In genomic region chr4:121241612-121242000, GRCm38 (mm10) we compare ENCODE assay signal across 17 mouse cellular contexts. TPM values are rescaled to one million over a fixed set of nuclear protein-coding genes. Genes with fewer than 3 reads are reported as not detected.
A peak's percentile ranks its signal among the peaks of the same experiment; 100 is the strongest.
DNase-seq lines count a peak whose midpoint lies in the region; ATAC-seq and TF ChIP-seq lines count a peak whose summit lies in the region.
"Had no signal": no experiment of that assay in that cellular context is flagged by ENCODE, and none has a peak within 500 bp of the region (broad histone marks: within the 10 kb centered on the region; RNA-seq: fewer than 3 reads in every experiment).

No protein-coding gene starts in this region.

- no peak overlapping the region for H3K4me3 ChIP-seq in forebrain, embryonic 11.5 days (ENCODE audit: low read depth, low read length)
- H3K4me3 ChIP-seq in forebrain, embryonic 14.5 days (ENCODE audit: low read depth, low read length) = no peak overlapping the region
- no peak overlapping the region for H3K4me3 ChIP-seq in hindbrain, embryonic 11.5 days (ENCODE audit: low read depth, low read length)
- no peak overlapping the region for H3K4me3 ChIP-seq in hindbrain, embryonic 14.5 days (replicated peaks; ENCODE audit: low read length)
- no peak overlapping the region for H3K4me3 ChIP-seq in midbrain, embryonic 11.5 days (ENCODE audit: low read depth, low read length)
- H3K4me3 ChIP-seq in midbrain, postnatal 0 days (ENCODE audit: low read depth, low read length) = no peak overlapping the region
- no peak overlapping the region for H3K4me3 ChIP-seq in hindbrain, embryonic 16.5 days (ENCODE audit: low read length)
- H3K4me3 ChIP-seq: embryonic facial prominence, embryonic 12.5 days; heart, embryonic 13.5 days had no signal

- no peak for TF ChIP-seq CTCF in midbrain, postnatal 0 days (IDR thresholded peaks at IDR 0.05)

- DNase-seq in forebrain, embryonic 11.5 days (ENCODE audit: low spot score) = no peak
- DNase-seq in forebrain, embryonic 14.5 days (ENCODE audit: low spot score) = no peak
- no peak for DNase-seq in hindbrain, embryonic 11.5 days (ENCODE audit: low spot score)
- DNase-seq in hindbrain, embryonic 14.5 days (ENCODE audit: low spot score) = no peak
- no peak for DNase-seq in midbrain, embryonic 11.5 days (ENCODE audit: low spot score, missing footprints)
- DNase-seq in midbrain, postnatal 0 days (ENCODE audit: low spot score) = no peak
- DNase-seq: adrenal gland, adult 8-10 months; cerebellum, adult 11-12 months; cerebellum, adult 9-10 months; gastrocnemius, postnatal 36 days; heart, postnatal 36 days had no signal

- 0 out of 2 replicates have a peak, but pooled peaks have one; percentile 15 for ATAC-seq in forebrain, embryonic 11.5 days (replicated peaks; ENCODE audit: low FRiP score)
- ATAC-seq in forebrain, embryonic 14.5 days = no peak; the same call in 1 of the 2 replicates
- 0 out of 2 replicates have a peak, but pooled peaks have one; percentile 22 for ATAC-seq in hindbrain, embryonic 11.5 days (ENCODE audit: low FRiP score)
- ATAC-seq in hindbrain, embryonic 14.5 days (ENCODE audit: low FRiP score) = no peak
- ATAC-seq in midbrain, embryonic 11.5 days (ENCODE audit: low FRiP score) = 0 out of 2 replicates have a peak, but pooled peaks have one; percentile 7
- ATAC-seq in midbrain, postnatal 0 days (ENCODE audit: low FRiP score) = no peak; the same call in 1 of the 2 replicates
- ATAC-seq in hindbrain, embryonic 16.5 days = 0 out of 2 replicates have a peak, but pooled peaks have one; percentile 40
- ATAC-seq: CD4-positive, CD25-positive, alpha-beta regulatory T cell, adult 4 months; intestine, embryonic 16.5 days had no signal

- H3K27ac ChIP-seq in forebrain, embryonic 11.5 days (ENCODE audit: low read depth, low read length) = no peak overlapping the region
- H3K27ac ChIP-seq in forebrain, embryonic 14.5 days (ENCODE audit: low read depth, low read length) = no peak overlapping the region
- no peak overlapping the region for H3K27ac ChIP-seq in hindbrain, embryonic 11.5 days (ENCODE audit: low read depth, low read length)
- H3K27ac ChIP-seq in hindbrain, embryonic 14.5 days = no peak overlapping the region
- no peak overlapping the region for H3K27ac ChIP-seq in midbrain, embryonic 11.5 days (ENCODE audit: low read depth, low read length)
- no peak overlapping the region for H3K27ac ChIP-seq in midbrain, postnatal 0 days (ENCODE audit: low read depth, low read length)
- H3K27ac ChIP-seq in hindbrain, embryonic 16.5 days (ENCODE audit: low read depth, low read length) = no peak overlapping the region
- H3K27ac ChIP-seq: embryonic facial prominence, embryonic 12.5 days; heart, embryonic 13.5 days had no signal

- no peaks in the 10 kb centered on the region for H3K4me1 ChIP-seq in forebrain, embryonic 11.5 days (replicated peaks; ENCODE audit: control insufficient read depth, insufficient read depth, low read length)
- no peaks in the 10 kb centered on the region for H3K4me1 ChIP-seq in forebrain, embryonic 14.5 days (ENCODE audit: control insufficient read depth, insufficient read depth, low read length)
- H3K4me1 ChIP-seq in hindbrain, embryonic 11.5 days (replicated peaks; ENCODE audit: control insufficient read depth, insufficient read depth, low read length) = no peaks in the 10 kb centered on the region
- H3K4me1 ChIP-seq in hindbrain, embryonic 14.5 days (replicated peaks; ENCODE audit: control insufficient read depth, insufficient read depth, low read length) = no peaks in the 10 kb centered on the region
- peaks cover 9% of the 10 kb centered on the region; the same call in 1 of the 2 replicates for H3K4me1 ChIP-seq in midbrain, embryonic 11.5 days (ENCODE audit: control insufficient read depth, insufficient read depth, low read length)
- H3K4me1 ChIP-seq in midbrain, postnatal 0 days (ENCODE audit: insufficient read depth, low read length) = no peaks in the 10 kb centered on the region
- H3K4me1 ChIP-seq in hindbrain, embryonic 16.5 days (ENCODE audit: control insufficient read depth, insufficient read depth, low read depth, low read length) = no peaks in the 10 kb centered on the region
- H3K4me1 ChIP-seq: embryonic facial prominence, embryonic 12.5 days; heart, embryonic 13.5 days had no signal

- no peaks in the 10 kb centered on the region for H3K9me3 ChIP-seq in forebrain, embryonic 11.5 days (ENCODE audit: control insufficient read depth, low read length)
- no peaks in the 10 kb centered on the region for H3K9me3 ChIP-seq in forebrain, embryonic 14.5 days (replicated peaks; ENCODE audit: control insufficient read depth, low read length)
- no peaks in the 10 kb centered on the region for H3K9me3 ChIP-seq in hindbrain, embryonic 11.5 days (ENCODE audit: control insufficient read depth, low read length)
- no peaks in the 10 kb centered on the region for H3K9me3 ChIP-seq in hindbrain, embryonic 14.5 days (ENCODE audit: control insufficient read depth, low read length)
- H3K9me3 ChIP-seq in midbrain, embryonic 11.5 days (ENCODE audit: control insufficient read depth, low read length) = no peaks in the 10 kb centered on the region
- H3K9me3 ChIP-seq in midbrain, postnatal 0 days (ENCODE audit: low read length) = no peaks in the 10 kb centered on the region
- H3K9me3 ChIP-seq in hindbrain, embryonic 16.5 days (ENCODE audit: control insufficient read depth, low read length) = no peaks in the 10 kb centered on the region
- H3K9me3 ChIP-seq: embryonic facial prominence, embryonic 12.5 days; G1E; heart, embryonic 13.5 days had no signal

- no peaks in the 10 kb centered on the region for H3K36me3 ChIP-seq in forebrain, embryonic 11.5 days (ENCODE audit: control insufficient read depth, insufficient read depth, low read length)
- no peaks in the 10 kb centered on the region for H3K36me3 ChIP-seq in forebrain, embryonic 14.5 days (ENCODE audit: control insufficient read depth, insufficient read depth, low read length)
- no peaks in the 10 kb centered on the region for H3K36me3 ChIP-seq in hindbrain, embryonic 11.5 days (ENCODE audit: control insufficient read depth, insufficient read depth, low read length)
- H3K36me3 ChIP-seq in hindbrain, embryonic 14.5 days (replicated peaks; ENCODE audit: control insufficient read depth, insufficient read depth) = no peaks in the 10 kb centered on the region
- no peaks in the 10 kb centered on the region for H3K36me3 ChIP-seq in midbrain, embryonic 11.5 days (ENCODE audit: control insufficient read depth, insufficient read depth, low read length)
- no peaks in the 10 kb centered on the region for H3K36me3 ChIP-seq in midbrain, postnatal 0 days (ENCODE audit: insufficient read depth, low read length)
- H3K36me3 ChIP-seq in hindbrain, embryonic 16.5 days (ENCODE audit: control insufficient read depth, insufficient read depth, low read length) = no peaks in the 10 kb centered on the region
- H3K36me3 ChIP-seq: embryonic facial prominence, embryonic 12.5 days; G1E; heart, embryonic 13.5 days had no signal

- no peak overlapping the region for H3K9ac ChIP-seq in forebrain, embryonic 11.5 days (ENCODE audit: low read length)
- no peak overlapping the region for H3K9ac ChIP-seq in forebrain, embryonic 14.5 days (ENCODE audit: low read length)
- no peak overlapping the region for H3K9ac ChIP-seq in hindbrain, embryonic 11.5 days (ENCODE audit: low read depth, low read length)
- no peak overlapping the region for H3K9ac ChIP-seq in hindbrain, embryonic 14.5 days
- no peak overlapping the region for H3K9ac ChIP-seq in midbrain, embryonic 11.5 days (ENCODE audit: low read length)
- no peak overlapping the region for H3K9ac ChIP-seq in midbrain, postnatal 0 days (replicated peaks; ENCODE audit: low read length, poor library complexity, severe bottlenecking)
- H3K9ac ChIP-seq in hindbrain, embryonic 16.5 days (ENCODE audit: low read depth, low read length) = no peak overlapping the region
- H3K9ac ChIP-seq: embryonic facial prominence, embryonic 12.5 days; heart, embryonic 13.5 days had no signal

- no peaks in the 10 kb centered on the region for H3K27me3 ChIP-seq in forebrain, embryonic 11.5 days (ENCODE audit: control insufficient read depth, insufficient read depth, low read length)
- no peaks in the 10 kb centered on the region for H3K27me3 ChIP-seq in forebrain, embryonic 14.5 days (replicated peaks; ENCODE audit: control insufficient read depth, insufficient read depth, low read length)
- no peaks in the 10 kb centered on the region for H3K27me3 ChIP-seq in hindbrain, embryonic 11.5 days (ENCODE audit: control insufficient read depth, insufficient read depth, low read length)
- H3K27me3 ChIP-seq in hindbrain, embryonic 14.5 days (ENCODE audit: control insufficient read depth, insufficient read depth, low read length) = no peaks in the 10 kb centered on the region
- no peaks in the 10 kb centered on the region for H3K27me3 ChIP-seq in midbrain, embryonic 11.5 days (ENCODE audit: control insufficient read depth, insufficient read depth, low read length)
- no peaks in the 10 kb centered on the region for H3K27me3 ChIP-seq in midbrain, postnatal 0 days (ENCODE audit: insufficient read depth, low read length)
- H3K27me3 ChIP-seq in hindbrain, embryonic 16.5 days (replicated peaks; ENCODE audit: control insufficient read depth, insufficient read depth, low read length) = no peaks in the 10 kb centered on the region
- H3K27me3 ChIP-seq: embryonic facial prominence, embryonic 12.5 days had no signal

- 78% methylated on average over 1 of the region's 1 CpGs for WGBS in forebrain, embryonic 11.5 days
- 88% methylated on average over 1 of the region's 1 CpGs for WGBS in forebrain, embryonic 14.5 days
- 84% methylated on average over 1 of the region's 1 CpGs for WGBS in hindbrain, embryonic 11.5 days
- WGBS in hindbrain, embryonic 14.5 days = 93% methylated on average over 1 of the region's 1 CpGs
- WGBS in midbrain, embryonic 11.5 days = 94% methylated on average over 1 of the region's 1 CpGs
- 90% methylated on average over 1 of the region's 1 CpGs for WGBS in midbrain, postnatal 0 days
- WGBS in hindbrain, embryonic 16.5 days = 90% methylated on average over 1 of the region's 1 CpGs

- H3K4me2 ChIP-seq in forebrain, embryonic 11.5 days (ENCODE audit: low read depth, low read length, severe bottlenecking) = no peak overlapping the region
- no peak overlapping the region for H3K4me2 ChIP-seq in forebrain, embryonic 14.5 days (ENCODE audit: low read length)
- no peak overlapping the region for H3K4me2 ChIP-seq in hindbrain, embryonic 11.5 days (replicated peaks; ENCODE audit: low read depth, low read length)
- no peak overlapping the region for H3K4me2 ChIP-seq in hindbrain, embryonic 14.5 days (replicated peaks)
- no peak overlapping the region for H3K4me2 ChIP-seq in midbrain, embryonic 11.5 days
- no peak overlapping the region for H3K4me2 ChIP-seq in midbrain, postnatal 0 days (ENCODE audit: low read depth, low read length, poor library complexity, severe bottlenecking)
- no peak overlapping the region for H3K4me2 ChIP-seq in hindbrain, embryonic 16.5 days (ENCODE audit: low read length)
- H3K4me2 ChIP-seq: embryonic facial prominence, embryonic 12.5 days had no signal

RNA-seq across cellular contexts. Expression of gene Rlf, which starts 26.7 kb away (rescaled TPM):
- 24.3 and 29.6 TPM in 2 replicates for polyA plus RNA-seq in forebrain, embryonic 11.5 days (2014; fragmentation: Nextera tagmentation; extraction: Ambion mirVana)
- 17.9 and 22.4 TPM in 2 replicates for polyA plus RNA-seq in forebrain, embryonic 14.5 days (2014; fragmentation: Nextera tagmentation; extraction: Ambion mirVana)
- 26.7 and 34.1 TPM in 2 replicates for polyA plus RNA-seq in hindbrain, embryonic 11.5 days (2014; fragmentation: Nextera tagmentation; extraction: Ambion mirVana)
- 24.0 and 25.5 TPM in 2 replicates for polyA plus RNA-seq in hindbrain, embryonic 14.5 days (2014; fragmentation: Nextera tagmentation; extraction: Ambion mirVana)
- polyA plus RNA-seq in midbrain, embryonic 11.5 days (2014; fragmentation: Nextera tagmentation; extraction: Ambion mirVana) = 23.4 and 24.3 TPM in 2 replicates
- 32.1 and 40.8 TPM in 2 replicates for total RNA-seq in midbrain, postnatal 0 days (2014; rRNA removed)
- 14.9 and 19.4 TPM in 2 replicates for polyA plus RNA-seq in midbrain, postnatal 0 days (2015; fragmentation: Nextera tagmentation; extraction: Ambion mirVana)
- 23.9 and 24.2 TPM in 2 replicates for polyA plus RNA-seq in hindbrain, embryonic 16.5 days (2015; fragmentation: Nextera tagmentation; extraction: Ambion mirVana)

Comparison
In these comparisons a context has a peak if more than half of its experiments do, and no peak if none do; other contexts are left out.
1. ATAC-seq: peak in forebrain, embryonic 11.5 days (single experiment), hindbrain, embryonic 11.5 days (single experiment), midbrain, embryonic 11.5 days (single experiment) and hindbrain, embryonic 16.5 days (single experiment); none in forebrain, embryonic 14.5 days (single experiment), hindbrain, embryonic 14.5 days (single experiment) and midbrain, postnatal 0 days (single experiment).